Mouse (Mus musculus): Measurements from ENCODE around the gene Chdh. TPM values are rescaled to one million over a fixed set of nuclear protein-coding genes. Genes with fewer than 3 reads are reported as not detected.

Chdh gene
- polyA plus RNA-seq, 1 experiment = 0.51 TPM

- DNase-seq (ENCODE audit: low read depth) = no peak
- TF ChIP-seq POLR2A (IDR thresholded peaks at IDR 0.05; ENCODE audit: borderline replicate concordance, extremely low read depth, insufficient read depth, insufficient read length, poor library complexity, severe bottlenecking) (no peak), CTCF (IDR thresholded peaks at IDR 0.05; ENCODE audit: borderline replicate concordance, extremely low read depth, insufficient read depth, insufficient read length) (no peak)
Measured at GRCm38 (mm10) chr14:30016666-30017065, 7.8 kb downstream of the Chdh start.

- TF ChIP-seq POLR2A (IDR thresholded peaks at IDR 0.05; ENCODE audit: borderline replicate concordance, extremely low read depth, insufficient read depth, insufficient read length, poor library complexity, severe bottlenecking) (no peak), CTCF (IDR thresholded peaks at IDR 0.05; ENCODE audit: borderline replicate concordance, extremely low read depth, insufficient read depth, insufficient read length) (no peak)
- DNase-seq (ENCODE audit: low read depth) = no peak
Measured at GRCm38 (mm10) chr14:30017794-30018462, 9.1 kb downstream of the Chdh start.

- no peak for TF ChIP-seq CTCF (IDR thresholded peaks at IDR 0.05; ENCODE audit: borderline replicate concordance, extremely low read depth, insufficient read depth, insufficient read length)
- TF ChIP-seq POLR2A (IDR thresholded peaks at IDR 0.05; ENCODE audit: borderline replicate concordance, extremely low read depth, insufficient read depth, insufficient read length, poor library complexity, severe bottlenecking) = no peak
Measured at GRCm38 (mm10) chr14:30018463-30018801, 9.6 kb downstream of the Chdh start.

GRCm38 (mm10) chr14:30018846-30019245, 10.0 kb downstream of the Chdh start:
- DNase-seq (ENCODE audit: low read depth) = no peak
- TF ChIP-seq POLR2A (IDR thresholded peaks at IDR 0.05; ENCODE audit: borderline replicate concordance, extremely low read depth, insufficient read depth, insufficient read length, poor library complexity, severe bottlenecking) (no peak), CTCF (IDR thresholded peaks at IDR 0.05; ENCODE audit: borderline replicate concordance, extremely low read depth, insufficient read depth, insufficient read length) (no peak)

More at GRCm38 (mm10) chr14:30018463-30018801, 9.6 kb downstream of the Chdh start:
- DNase-seq (ENCODE audit: low read depth) = no peak

- DNase-seq (ENCODE audit: low read depth) = no peak
- TF ChIP-seq POLR2A (IDR thresholded peaks at IDR 0.05; ENCODE audit: borderline replicate concordance, extremely low read depth, insufficient read depth, insufficient read length, poor library complexity, severe bottlenecking) = no peak
- TF ChIP-seq CTCF (IDR thresholded peaks at IDR 0.05; ENCODE audit: borderline replicate concordance, extremely low read depth, insufficient read depth, insufficient read length) = no peak
Measured at GRCm38 (mm10) chr14:30019375-30019774, 10.6 kb downstream of the Chdh start.

- no peak for TF ChIP-seq CTCF (IDR thresholded peaks at IDR 0.05; ENCODE audit: borderline replicate concordance, extremely low read depth, insufficient read depth, insufficient read length)
- TF ChIP-seq POLR2A (IDR thresholded peaks at IDR 0.05; ENCODE audit: borderline replicate concordance, extremely low read depth, insufficient read depth, insufficient read length, poor library complexity, severe bottlenecking) = no peak
- DNase-seq (ENCODE audit: low read depth) = no peak
Measured at GRCm38 (mm10) chr14:30019792-30020575, 11.2 kb downstream of the Chdh start.

- DNase-seq (ENCODE audit: low read depth) = no peak
- TF ChIP-seq CTCF (IDR thresholded peaks at IDR 0.05; ENCODE audit: borderline replicate concordance, extremely low read depth, insufficient read depth, insufficient read length) = no peak
- TF ChIP-seq POLR2A (IDR thresholded peaks at IDR 0.05; ENCODE audit: borderline replicate concordance, extremely low read depth, insufficient read depth, insufficient read length, poor library complexity, severe bottlenecking) = no peak
Measured at GRCm38 (mm10) chr14:30022471-30022870, 13.6 kb downstream of the Chdh start.

GRCm38 (mm10) chr14:30024387-30024786, 15.6 kb downstream of the Chdh start:
- TF ChIP-seq CTCF (IDR thresholded peaks at IDR 0.05; ENCODE audit: borderline replicate concordance, extremely low read depth, insufficient read depth, insufficient read length) (no peak), POLR2A (IDR thresholded peaks at IDR 0.05; ENCODE audit: borderline replicate concordance, extremely low read depth, insufficient read depth, insufficient read length, poor library complexity, severe bottlenecking) (no peak)
- DNase-seq (ENCODE audit: low read depth) = no peak

- no peak for DNase-seq (ENCODE audit: low read depth)
- TF ChIP-seq POLR2A (IDR thresholded peaks at IDR 0.05; ENCODE audit: borderline replicate concordance, extremely low read depth, insufficient read depth, insufficient read length, poor library complexity, severe bottlenecking) (no peak), CTCF (IDR thresholded peaks at IDR 0.05; ENCODE audit: borderline replicate concordance, extremely low read depth, insufficient read depth, insufficient read length) (peak; percentile 32; the same call in 1 of the 2 replicates)
Measured at GRCm38 (mm10) chr14:30027378-30027777, 18.6 kb downstream of the Chdh start.

- TF ChIP-seq POLR2A (IDR thresholded peaks at IDR 0.05; ENCODE audit: borderline replicate concordance, extremely low read depth, insufficient read depth, insufficient read length, poor library complexity, severe bottlenecking) (no peak), CTCF (IDR thresholded peaks at IDR 0.05; ENCODE audit: borderline replicate concordance, extremely low read depth, insufficient read depth, insufficient read length) (no peak)
- DNase-seq (ENCODE audit: low read depth) = no peak
Measured at GRCm38 (mm10) chr14:30033405-30033804, 24.6 kb downstream of the Chdh start.

- peak; percentile 57 for DNase-seq (ENCODE audit: low read depth)
- TF ChIP-seq POLR2A (IDR thresholded peaks at IDR 0.05; ENCODE audit: borderline replicate concordance, extremely low read depth, insufficient read depth, insufficient read length, poor library complexity, severe bottlenecking) = no peak
- TF ChIP-seq CTCF (IDR thresholded peaks at IDR 0.05; ENCODE audit: borderline replicate concordance, extremely low read depth, insufficient read depth, insufficient read length) = no peak
Measured at GRCm38 (mm10) chr14:30038431-30038830, 29.6 kb downstream of the Chdh start.

Data from brain, embryonic 14.5 days (tissue).